Mouse (Mus musculus) stomach, postnatal 0 days (tissue): Measurements from ENCODE around the gene Mul1. TPM values are rescaled to one million over a fixed set of nuclear protein-coding genes. Genes with fewer than 3 reads are reported as not detected.

Experiments
- ATAC-seq: fragments of 200-750 bp; cut with Nextera tagmentation; 2 replicates; pipeline ENCODE4 v1.8.0; 2017; ENCODE audit not compliant: low FRiP score, low TSS enrichment
- DNase-seq: peaks from one replicate; pipeline ENCODE4 v3.0.0-alpha.2; 2016; ENCODE audit warnings: low spot score
- H3K27ac ChIP-seq: fragments of 300-500 bp; sonication (generic); replicated peaks from 2 replicates; pipeline ENCODE4 v1.5.1; 2014; ENCODE audit warnings: mild to moderate bottlenecking, control low read depth
- H3K27me3 ChIP-seq: fragments of 300-500 bp; sonication (generic); 2 replicates; pipeline ENCODE4 v1.6.1; 2014; ENCODE audit warnings: low read length; ENCODE audit not compliant: control insufficient read depth, insufficient read depth
- H3K36me3 ChIP-seq: fragments of 300-500 bp; sonication (generic); 2 replicates; pipeline ENCODE4 v1.6.1; 2014; ENCODE audit warnings: low read length, mixed read lengths; ENCODE audit not compliant: control insufficient read depth, insufficient read depth
- H3K4me1 ChIP-seq: fragments of 300-500 bp; sonication (generic); replicated peaks from 2 replicates; pipeline ENCODE4 v1.6.1; 2014; ENCODE audit warnings: antibody characterized with exemption; ENCODE audit not compliant: control insufficient read depth, insufficient read depth
- H3K4me2 ChIP-seq: fragments of 300-500 bp; sonication (generic); replicated peaks from 2 replicates; pipeline ENCODE4 v1.6.1; 2014; ENCODE audit warnings: low read depth, mild to moderate bottlenecking, control low read depth, moderate library complexity
- H3K4me3 ChIP-seq: fragments of 300-500 bp; sonication (generic); 2 replicates; pipeline ENCODE4 v1.5.1; 2014; ENCODE audit warnings: low read depth, low read length, control low read depth
- H3K9ac ChIP-seq: fragments of 300-500 bp; sonication (generic); 2 replicates; pipeline ENCODE4 v1.6.1; 2014; ENCODE audit warnings: mild to moderate bottlenecking, low read length, control low read depth, mixed read lengths
- H3K9me3 ChIP-seq: fragments of 300-500 bp; sonication (generic); 2 replicates; pipeline ENCODE4 v1.6.1; 2016; ENCODE audit warnings: low read length; ENCODE audit not compliant: control insufficient read depth
- CTCF ChIP-seq: IDR thresholded peaks from 2 replicates; pipeline ENCODE4 v1.5.1; 2016; ENCODE audit warnings: antibody characterized with exemption, low read depth, mild to moderate bottlenecking, moderate library complexity
- EP300 ChIP-seq: optimal IDR thresholded peaks from 2 replicates; pipeline ENCODE3; 2016; ENCODE audit warnings: antibody characterized with exemption
- WGBS: fragments of 180-500 bp; shearing (Covaris S2); extraction: QIAGEN DNeasy Blood & Tissue Kit; methylation state at CpG from one replicate; pipeline ENCODE4 v1.1.7; 2014; 5-methylcytosine and 5-hydroxymethylcytosine counted together
- polyA plus RNA-seq: library from polyadenylated mRNA; unstranded; fragments of >200 nt; fragmentation: Nextera tagmentation; extraction: Ambion mirVana; gene quantifications from 2 replicates; pipeline ENCODE4 v1.2.1, GENCODE M21; 2015

Gene Mul1
- polyA plus RNA-seq, 1 experiment from 2014 or later: 17.1 TPM

GRCm38 (mm10) chr4:138457091-138457490, 22.6 kb downstream of the Mul1 start:
- TF ChIP-seq EP300: no peak
- TF ChIP-seq CTCF: no peak
- ATAC-seq (no peak), DNase-seq (no peak)
- H3K4me3 ChIP-seq: no peak overlapping the region
- H3K27me3 ChIP-seq: no peaks in the 10 kb centered on the region
- H3K4me1 ChIP-seq: peaks cover 3% of the 10 kb centered on the region; the same call in 1 of the 2 replicates
- H3K4me2 ChIP-seq: no peak overlapping the region
- no peak overlapping the region for H3K27ac ChIP-seq
- H3K9ac ChIP-seq: no peak overlapping the region
- WGBS: 32% methylated on average over 4 of the region's 4 CpGs
- no peaks in the 10 kb centered on the region for H3K9me3 ChIP-seq
- no peaks in the 10 kb centered on the region for H3K36me3 ChIP-seq

DNA sequence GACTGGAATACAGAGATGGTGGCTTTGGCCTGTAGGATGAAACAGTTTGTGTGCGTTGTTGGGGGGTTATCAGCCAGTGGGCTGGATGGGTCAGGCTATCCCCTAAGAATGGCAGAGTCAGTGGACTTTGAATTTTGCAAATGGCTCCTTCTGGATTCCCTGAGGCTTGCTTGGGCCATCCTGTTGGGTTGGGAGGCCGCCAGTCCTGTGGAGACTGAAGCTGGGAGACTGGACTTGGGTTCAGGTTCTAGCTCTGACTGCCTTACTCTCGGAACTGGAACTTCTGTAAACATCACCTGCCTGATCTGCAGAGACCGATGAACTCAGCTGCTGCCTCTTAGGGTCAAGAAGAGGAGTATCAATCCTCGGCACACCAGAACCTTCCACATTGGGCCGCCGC, 23.7 kb downstream of the Mul1 start:
- 84% methylated on average over 7 of the region's 7 CpGs for WGBS
- no peak for ATAC-seq
- no peak overlapping the region for H3K27ac ChIP-seq
- no peaks in the 10 kb centered on the region for H3K36me3 ChIP-seq
- H3K9ac ChIP-seq: no peak overlapping the region
- no peaks in the 10 kb centered on the region for H3K27me3 ChIP-seq
- DNase-seq: no peak
- H3K9me3 ChIP-seq: no peaks in the 10 kb centered on the region
- H3K4me1 ChIP-seq: peaks cover 3% of the 10 kb centered on the region; the same call in 1 of the 2 replicates
- TF ChIP-seq CTCF: no peak
- no peak for TF ChIP-seq EP300
- H3K4me2 ChIP-seq: no peak overlapping the region
- H3K4me3 ChIP-seq: no peak overlapping the region

DNA sequence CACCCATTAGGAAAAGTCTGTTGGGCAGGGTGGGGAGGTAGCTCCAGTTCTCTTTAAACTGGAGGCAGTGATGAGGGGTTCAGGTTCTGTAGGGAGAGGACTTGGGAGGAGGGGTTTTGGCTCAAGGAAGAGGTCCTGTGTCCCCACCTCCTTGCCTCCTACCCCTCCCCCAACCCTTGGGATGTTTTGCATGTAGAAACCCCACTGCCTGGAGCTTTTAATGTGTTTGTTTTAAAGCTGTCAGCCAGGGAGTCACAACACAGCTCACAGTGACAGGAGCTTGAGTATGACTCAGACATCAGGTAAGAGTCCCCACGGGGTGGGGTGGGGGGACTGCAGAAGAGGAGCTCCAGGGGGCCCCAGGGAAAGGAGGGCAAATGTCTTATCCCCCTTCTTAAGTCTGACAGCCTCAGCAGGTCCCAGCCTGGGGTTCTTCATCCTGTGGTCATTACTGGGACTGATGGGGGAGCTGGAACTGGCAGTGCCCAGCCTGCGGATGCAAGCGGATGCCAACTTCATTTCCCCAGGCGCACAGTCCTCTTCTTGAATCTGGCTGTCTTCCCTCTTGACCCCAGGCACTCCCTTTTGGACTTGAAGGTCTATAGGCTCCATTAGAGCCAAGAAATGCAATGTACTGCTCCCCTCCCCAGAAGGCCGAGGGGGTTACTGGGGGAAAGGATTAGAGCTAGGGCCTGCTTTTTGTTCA, 24.4 kb downstream of the Mul1 start:
- Histone ChIP-seq H3K4me1 (no peaks in the 10 kb centered on the region; the same call in 1 of the 2 replicates), H3K27me3 (no peaks in the 10 kb centered on the region), H3K27ac (no peak overlapping the region), H3K4me3 (no peak overlapping the region), H3K36me3 (no peaks in the 10 kb centered on the region), H3K9ac (no peak overlapping the region), H3K4me2 (no peak overlapping the region), H3K9me3 (no peaks in the 10 kb centered on the region)
- whole genome bisulfite sequencing: 61% methylated on average over 5 of the region's 5 CpGs
- TF ChIP-seq CTCF: no peak
- TF ChIP-seq EP300: no peak
- ATAC-seq (no peak), DNase-seq (no peak)

DNA sequence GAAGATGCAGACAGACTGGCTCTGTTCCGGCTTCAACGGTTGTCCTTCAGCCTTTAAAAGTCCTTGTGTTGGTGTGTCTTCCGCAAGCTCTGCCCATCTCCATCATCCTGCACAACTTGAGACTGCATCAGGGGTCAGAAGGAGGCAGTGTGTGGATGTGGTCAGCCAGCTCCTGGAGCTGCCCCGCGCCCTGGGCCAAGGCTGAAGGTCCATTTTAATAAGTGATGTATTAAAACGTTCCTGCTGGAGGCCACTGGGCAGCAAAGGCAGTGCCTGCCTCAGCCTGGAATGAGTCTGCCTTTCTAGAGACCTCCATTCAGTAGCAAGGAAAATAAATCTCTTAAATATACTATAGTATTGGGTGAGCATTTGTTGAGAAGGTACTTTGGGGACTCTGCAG, 25.3 kb downstream of the Mul1 start:
- Histone ChIP-seq H3K4me3 (no peak overlapping the region), H3K4me2 (no peak overlapping the region), H3K4me1 (no peaks in the 10 kb centered on the region; the same call in 1 of the 2 replicates), H3K27me3 (no peaks in the 10 kb centered on the region), H3K36me3 (no peaks in the 10 kb centered on the region), H3K27ac (no peak overlapping the region), H3K9ac (no peak overlapping the region), H3K9me3 (no peaks in the 10 kb centered on the region)
- WGBS: 70% methylated on average over 6 of the region's 6 CpGs
- ATAC-seq (no peak), DNase-seq (no peak)
- TF ChIP-seq EP300: no peak
- TF ChIP-seq CTCF: no peak

- no peak overlapping the region for H3K27ac ChIP-seq
- no peak overlapping the region for H3K4me3 ChIP-seq
- H3K9ac ChIP-seq: no peak overlapping the region
- no peaks in the 10 kb centered on the region for H3K36me3 ChIP-seq
- TF ChIP-seq CTCF (no peak), EP300 (no peak)
- H3K27me3 ChIP-seq: no peaks in the 10 kb centered on the region
- 26% methylated on average over 9 of the region's 9 CpGs for WGBS
- DNase-seq: no peak
- no peak overlapping the region for H3K4me2 ChIP-seq
- no peaks in the 10 kb centered on the region for H3K9me3 ChIP-seq
- no peaks in the 10 kb centered on the region; the same call in none of the 2 replicates for H3K4me1 ChIP-seq
- ATAC-seq: no peak
Observed at GRCm38 (mm10) chr4:138460910-138461309, 26.4 kb downstream of the Mul1 start.

DNA sequence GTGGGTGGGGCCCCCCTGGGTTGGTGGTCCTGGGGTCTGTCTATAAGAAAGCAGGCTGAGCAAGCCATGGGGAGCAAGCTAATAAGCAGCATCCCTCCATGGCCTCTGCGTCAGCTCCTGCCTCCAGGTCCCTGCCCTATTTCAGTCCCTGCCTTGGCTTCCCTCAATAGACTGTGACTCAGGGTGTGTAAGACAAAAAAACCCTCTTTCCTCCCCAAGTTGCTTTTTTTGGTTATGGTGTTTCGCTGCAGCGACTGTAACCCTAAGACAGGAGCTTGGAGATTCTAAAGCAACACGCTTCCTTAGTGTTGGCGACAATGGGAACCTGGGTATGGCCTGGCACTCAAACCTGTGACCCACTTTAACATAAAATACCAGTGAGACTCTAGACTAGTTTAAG, 27.0 kb downstream of the Mul1 start:
- TF ChIP-seq EP300 (no peak), CTCF (no peak)
- DNase-seq: no peak
- ATAC-seq: no peak
- Histone ChIP-seq H3K27me3 (no peaks in the 10 kb centered on the region), H3K9me3 (no peaks in the 10 kb centered on the region), H3K36me3 (no peaks in the 10 kb centered on the region), H3K4me3 (no peak overlapping the region), H3K4me1 (no peaks in the 10 kb centered on the region; the same call in none of the 2 replicates), H3K27ac (no peak overlapping the region), H3K9ac (no peak overlapping the region), H3K4me2 (no peak overlapping the region)
- 93% methylated on average over 5 of the region's 5 CpGs for whole genome bisulfite sequencing
